Mouse (Mus musculus) brain, embryonic 18.5 days (tissue): ENCODE results near the gene Slc4a5.

Source experiments
- DNase-seq: peaks from one replicate; pipeline ENCODE4 v3.0.0-alpha.2; 2012; ENCODE audit warnings: low read depth, low spot score

Slc4a5 gene

DNA sequence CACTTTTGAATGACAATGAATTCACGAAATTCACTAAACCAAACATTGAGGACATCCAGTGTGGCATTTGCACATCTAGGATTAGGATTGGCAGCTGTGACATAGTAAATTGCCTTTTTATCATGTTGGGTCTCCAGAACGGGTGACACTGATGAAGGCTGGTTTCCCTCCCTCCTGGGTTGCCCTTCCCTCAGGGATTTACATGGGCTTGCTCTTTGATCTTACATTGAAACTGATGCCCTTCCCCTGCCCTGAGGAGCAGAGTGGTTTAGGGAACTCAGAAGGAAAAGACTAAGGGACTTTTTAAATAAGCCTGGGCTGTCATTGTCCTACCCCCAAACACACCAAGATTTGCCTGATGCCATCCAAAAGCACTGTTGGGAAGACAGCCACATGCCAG lies 11.9 kb downstream of the Slc4a5 start:
- DNase-seq, result no peak

DNA sequence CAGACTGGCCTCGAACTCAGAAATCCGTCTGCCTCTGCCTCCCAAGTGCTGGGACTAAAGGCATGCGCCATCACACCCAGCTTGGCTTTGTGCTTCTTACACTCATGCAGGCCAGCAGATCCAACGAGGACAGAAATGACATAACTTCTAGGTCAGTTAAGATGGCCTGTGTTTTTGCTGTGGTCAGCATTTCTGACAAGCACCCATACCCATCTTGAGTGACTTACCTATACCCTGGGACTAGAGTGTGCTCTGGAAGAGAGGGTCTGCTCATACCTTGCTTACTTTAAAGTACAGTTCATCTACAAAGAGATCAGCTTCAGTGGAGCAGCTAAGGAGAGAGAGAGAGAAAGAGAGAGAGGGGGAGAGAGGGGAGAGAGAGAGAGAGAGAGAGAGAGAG lies 13.7 kb downstream of the Slc4a5 start:
- no peak for DNase-seq

DNA sequence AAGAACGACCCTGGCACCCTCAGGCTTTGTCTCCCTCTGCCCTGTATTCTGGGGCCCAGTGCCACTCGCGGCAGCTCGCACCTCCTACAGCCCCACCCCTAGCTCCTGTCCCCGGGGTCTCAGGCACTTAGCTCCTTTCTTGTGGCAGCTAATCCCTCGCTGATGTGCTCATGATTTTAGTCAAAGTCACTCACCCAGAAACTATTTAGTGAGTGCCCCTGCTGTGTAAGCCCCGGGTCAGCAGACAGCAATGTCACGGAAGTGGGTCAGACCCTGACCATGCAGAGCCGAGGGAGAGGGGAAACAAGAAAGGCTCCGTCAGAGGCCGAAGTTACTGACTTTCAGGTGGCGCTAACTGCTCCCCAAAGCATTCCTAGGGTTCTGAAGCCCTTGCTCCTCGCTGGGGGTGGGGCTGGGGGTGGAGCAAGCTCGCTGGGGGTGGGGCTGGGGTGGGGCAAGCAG lies 14.7 kb downstream of the Slc4a5 start:
- no peak for DNase-seq

DNA sequence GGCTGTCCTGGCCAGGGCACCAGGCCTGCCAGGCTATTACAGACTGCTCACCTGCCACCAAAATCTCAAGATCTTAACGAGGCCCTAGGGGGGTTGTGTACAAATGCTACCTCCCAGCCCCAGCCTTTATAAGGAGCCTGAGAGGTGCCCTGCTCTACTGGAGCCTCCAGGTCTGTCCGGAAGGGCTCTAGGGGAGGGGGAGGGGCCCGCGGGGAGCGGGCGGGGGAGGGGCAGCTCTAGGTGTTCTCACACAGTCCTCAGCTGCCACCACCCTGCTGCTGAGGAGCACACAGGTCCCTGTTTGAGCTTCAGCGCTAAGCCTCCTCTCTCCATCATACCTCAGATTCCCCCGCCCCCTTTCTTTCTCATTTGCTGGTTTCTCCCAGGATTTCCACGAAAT lies 17.5 kb downstream of the Slc4a5 start:
- no peak for DNase-seq

DNA sequence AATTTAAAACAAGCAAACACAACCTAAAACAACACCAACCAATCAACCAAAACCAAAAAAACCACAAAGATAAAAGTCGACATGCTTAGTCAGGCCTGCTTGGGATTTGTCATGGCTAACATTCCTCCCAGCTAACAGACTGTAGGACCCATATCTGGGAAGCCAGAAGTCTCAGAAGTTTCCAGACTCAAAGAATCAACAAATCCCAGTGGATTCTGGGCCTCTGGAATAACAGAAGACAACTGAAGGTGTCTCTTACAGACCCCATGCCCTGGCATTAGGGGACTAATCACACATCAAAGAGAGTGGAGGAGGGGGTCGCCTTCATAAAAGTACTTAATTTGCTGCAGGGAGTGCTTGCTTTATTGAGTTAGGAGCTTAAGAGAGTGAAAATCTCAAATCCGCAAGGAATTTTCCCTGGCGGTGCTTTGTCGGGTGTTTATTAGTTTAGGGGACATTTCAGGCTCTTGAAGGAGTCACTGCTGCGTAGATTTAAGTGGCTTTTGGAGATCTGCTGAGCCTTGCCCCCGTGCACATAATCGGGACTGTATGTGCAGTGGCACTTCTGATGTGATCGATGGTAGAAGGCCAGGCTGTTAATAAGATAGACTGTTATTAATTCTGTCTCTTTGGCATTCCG lies 24.9 kb downstream of the Slc4a5 start:
- no peak for DNase-seq

DNA sequence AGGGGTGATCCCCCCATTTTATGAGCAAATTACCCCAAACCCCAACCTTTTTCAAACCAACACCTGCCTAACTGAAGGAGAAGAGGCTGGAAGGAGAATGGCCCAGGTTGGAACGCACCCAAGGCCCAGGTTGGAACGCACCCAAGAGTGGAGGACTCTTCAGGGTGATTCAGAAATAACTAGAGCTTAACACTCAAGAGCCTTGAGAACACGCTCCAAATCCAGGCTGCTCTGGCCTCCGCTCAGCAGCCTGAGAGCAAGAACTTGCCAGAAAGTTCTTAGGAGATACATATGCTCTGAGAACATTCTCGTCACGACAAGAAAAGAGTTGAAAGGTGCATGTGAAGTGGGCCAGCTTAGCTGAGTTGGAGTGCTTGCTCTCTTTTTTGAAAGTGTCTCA lies 25.5 kb downstream of the Slc4a5 start:
- no peak for DNase-seq

DNA sequence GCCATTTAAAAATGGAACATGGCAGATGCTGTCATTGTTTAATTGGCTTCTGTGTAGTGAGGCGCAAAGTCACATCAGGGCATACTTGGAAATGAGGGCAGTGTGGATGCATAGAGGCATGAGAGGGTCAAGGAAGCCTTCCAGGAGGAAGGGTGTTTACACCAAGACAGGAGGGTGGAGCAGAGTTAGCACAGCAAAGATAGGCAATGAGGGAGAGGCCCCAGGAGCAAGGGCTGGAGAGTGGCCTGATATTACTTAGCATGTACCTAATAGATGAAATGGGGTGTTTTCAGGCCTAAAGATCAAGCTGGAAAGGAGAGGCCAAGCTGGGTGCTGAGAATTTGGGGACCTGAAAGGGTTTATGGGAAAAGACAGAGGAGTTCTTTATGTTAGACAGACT lies 26.4 kb downstream of the Slc4a5 start:
- DNase-seq, result no peak

DNA sequence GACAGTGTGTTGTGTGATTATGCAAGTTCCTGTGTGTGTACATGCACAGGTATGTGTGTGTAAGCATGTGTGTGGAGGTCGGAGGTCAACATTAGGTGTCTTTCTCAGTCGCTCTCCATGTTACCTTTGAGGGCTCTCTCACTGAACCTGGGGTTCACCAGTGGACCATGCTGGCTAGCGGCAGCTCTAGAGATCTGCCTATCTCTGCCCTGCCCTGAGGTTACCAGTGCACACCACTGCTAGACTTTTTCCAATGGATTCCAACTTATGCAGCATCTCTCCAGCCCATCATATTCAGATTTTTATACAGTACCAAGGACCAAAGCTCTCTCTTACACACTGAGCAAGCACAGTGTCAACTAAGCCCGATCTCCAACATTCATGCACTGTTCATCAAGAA lies 27.1 kb downstream of the Slc4a5 start:
- DNase-seq, result no peak

DNA sequence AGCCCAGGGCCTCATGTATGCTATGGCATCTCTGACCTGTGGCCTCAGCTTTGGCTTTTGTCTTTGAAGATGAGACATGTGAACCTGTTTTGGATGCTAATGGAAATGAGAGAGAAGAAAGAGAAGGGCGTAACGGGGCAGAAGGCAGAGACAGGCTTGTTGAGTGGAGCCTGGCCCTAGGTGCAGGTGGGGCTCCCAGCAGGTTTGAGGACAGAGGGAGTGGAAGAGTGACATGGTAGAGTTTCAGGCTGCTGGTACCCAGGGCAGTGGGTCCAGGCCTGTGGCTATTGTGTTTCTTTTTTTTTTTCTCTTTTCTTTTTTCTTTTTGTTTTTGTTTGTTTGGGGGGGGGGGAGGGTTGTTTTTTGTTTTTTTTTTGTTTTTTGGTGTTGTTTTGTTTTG lies 27.5 kb downstream of the Slc4a5 start:
- DNase-seq, result no peak

DNA sequence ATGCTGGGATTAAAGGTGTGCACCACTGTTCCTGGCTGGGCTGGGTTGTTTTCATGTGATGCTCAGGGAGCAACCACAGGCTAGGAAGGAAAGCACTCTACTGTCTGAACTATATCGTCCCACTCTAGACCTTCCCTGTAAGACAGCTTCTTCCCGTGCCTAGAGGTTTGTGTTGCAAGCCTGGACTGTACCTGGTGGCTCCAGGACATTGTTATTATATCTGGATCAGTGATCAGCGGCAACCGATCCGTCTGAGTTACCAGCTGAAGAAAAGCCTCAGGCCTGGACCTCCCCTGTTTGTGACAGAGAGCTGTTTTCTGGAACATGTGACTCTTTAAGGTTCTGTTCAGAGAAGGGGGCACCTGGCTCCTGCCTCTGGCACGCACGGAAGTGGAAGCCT lies 34.6 kb downstream of the Slc4a5 start:
- DNase-seq, result no peak

DNA sequence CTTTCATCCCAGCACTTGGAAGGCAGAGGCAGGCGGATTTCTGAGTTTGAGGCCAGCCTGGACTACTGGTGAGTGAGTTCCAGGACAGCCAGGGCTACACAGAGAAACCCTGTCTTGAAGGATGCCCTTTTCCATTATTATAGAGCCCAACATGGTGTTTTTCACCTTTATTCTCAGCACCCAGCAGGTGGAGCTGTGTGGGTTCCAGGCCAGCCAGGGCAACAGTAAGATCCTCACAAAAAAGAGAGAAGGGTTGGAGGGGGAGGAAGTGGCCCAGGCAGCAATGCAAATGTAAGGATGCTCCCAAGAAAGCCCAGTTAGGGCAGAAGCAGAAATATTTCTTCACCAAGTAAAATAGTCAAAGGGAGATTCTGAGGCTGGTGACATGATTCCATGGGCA lies 44.9 kb downstream of the Slc4a5 start:
- no peak for DNase-seq

DNA sequence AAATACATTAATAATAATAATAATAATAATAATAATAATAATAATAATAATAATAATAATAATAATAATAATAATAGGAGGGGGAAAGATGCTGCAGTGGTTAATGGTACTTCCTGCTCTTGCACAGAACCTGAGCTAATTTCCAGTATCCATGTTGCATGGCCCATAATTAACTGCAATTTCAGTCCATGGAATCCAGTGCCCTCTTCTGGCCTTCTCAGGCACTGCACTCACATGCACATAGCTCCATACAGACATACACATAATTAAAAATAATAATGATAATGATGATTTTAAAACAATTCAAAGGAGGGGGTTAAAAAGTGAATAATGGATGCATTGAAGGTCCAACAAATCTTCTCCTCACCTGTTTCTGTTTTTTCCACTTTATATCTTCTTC lies 45.6 kb downstream of the Slc4a5 start:
- no peak for DNase-seq

DNA sequence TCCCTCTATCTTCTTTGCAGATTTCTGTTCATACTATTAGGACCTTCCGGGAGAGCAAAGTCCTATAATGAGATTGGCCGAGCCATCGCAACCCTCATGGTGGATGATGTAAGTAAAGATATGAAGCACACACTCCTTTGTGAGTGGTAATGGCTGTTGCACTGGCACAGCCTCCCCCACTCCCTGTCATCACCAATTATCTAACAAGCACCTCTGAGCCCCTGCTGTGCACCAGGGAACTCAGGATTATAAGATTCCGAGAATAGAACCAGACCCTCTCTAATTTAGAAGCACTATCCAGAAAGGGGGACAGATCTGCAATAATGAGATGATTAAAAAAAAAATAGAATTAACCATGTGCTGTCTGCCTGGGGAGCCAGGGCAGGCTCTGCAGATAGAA lies 46.0 kb downstream of the Slc4a5 start:
- DNase-seq, result no peak

DNA sequence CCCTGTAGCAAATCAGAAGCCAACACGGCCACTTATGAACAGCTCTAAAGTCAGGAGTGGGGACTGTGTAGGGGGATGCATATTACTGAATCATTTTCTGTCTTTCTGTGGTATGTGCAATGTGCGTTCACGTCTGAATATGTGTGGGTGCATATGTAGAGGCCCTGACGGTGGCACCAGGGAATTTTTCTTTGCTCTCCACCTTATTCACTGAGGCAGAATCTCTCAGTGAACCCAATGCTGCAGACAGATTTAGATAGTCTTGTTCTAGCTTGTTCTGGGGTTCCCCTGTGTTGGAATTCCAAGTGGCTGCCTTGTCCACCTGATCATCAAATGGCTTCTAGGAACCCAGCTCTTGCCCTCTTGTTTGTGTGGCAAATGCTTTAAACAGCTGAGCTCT lies 48.0 kb downstream of the Slc4a5 start:
- no peak for DNase-seq

DNA sequence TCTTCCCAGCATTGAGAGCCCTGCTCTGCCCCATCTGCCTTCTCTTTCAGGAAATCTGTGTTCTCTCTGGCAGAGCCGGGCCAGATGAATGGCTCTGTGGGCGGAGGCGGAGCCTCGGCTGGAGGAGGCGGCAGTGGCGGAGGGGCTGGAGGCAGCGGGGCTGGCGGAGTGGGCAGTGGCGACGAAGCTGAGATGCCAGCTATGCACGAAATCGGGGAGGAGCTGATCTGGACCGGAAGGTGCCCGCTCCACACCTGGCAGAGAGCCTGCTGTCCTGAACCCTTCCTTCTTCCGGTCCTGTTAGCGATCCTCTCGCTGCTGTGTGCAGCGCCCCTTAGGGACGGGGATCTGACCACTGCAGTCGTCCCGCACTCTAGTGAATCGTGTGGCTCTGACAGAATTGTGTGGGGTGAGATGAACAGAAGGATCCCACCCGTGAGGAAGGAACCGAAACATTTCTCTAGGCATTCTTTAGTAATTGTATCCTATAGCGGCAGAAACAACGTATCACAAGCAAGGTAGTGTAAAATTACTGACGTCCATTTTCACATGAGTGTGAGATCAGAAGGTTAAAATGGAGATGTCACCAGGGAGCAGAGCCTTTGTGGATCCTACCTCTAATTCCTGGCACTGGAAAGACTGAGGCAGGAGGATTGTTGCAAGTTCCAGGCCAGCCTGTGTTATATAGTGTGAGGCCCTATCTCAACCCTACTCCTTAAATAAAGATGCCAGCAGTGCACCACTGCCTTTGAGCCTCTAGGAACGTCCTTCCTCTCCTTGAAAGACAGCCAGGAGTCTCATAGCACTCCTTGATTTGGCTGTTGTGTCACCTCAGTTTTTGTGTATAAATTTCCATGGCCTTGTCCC lies 48.7 kb downstream of the Slc4a5 start:
- DNase-seq, result peak; percentile 80

DNA sequence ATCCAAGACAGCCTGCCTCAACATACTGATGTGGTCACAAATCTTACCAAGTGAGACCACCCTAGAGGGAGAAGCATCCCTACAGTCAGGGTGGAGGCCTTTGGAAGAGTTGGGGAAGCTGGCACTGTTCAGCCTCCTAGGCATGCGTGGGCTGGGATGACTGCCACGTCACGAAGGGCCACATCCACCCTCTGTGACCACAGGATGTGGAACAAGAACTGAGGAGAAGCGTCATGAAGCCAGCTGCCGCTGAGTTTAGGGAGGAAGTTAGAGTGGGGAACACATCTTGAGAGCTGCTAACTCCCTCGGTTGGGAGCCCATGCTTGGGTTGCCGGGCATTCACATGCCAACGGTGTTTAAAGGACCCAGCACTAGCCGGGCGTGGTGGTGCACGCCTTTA lies 54.1 kb downstream of the Slc4a5 start:
- no peak for DNase-seq

DNA sequence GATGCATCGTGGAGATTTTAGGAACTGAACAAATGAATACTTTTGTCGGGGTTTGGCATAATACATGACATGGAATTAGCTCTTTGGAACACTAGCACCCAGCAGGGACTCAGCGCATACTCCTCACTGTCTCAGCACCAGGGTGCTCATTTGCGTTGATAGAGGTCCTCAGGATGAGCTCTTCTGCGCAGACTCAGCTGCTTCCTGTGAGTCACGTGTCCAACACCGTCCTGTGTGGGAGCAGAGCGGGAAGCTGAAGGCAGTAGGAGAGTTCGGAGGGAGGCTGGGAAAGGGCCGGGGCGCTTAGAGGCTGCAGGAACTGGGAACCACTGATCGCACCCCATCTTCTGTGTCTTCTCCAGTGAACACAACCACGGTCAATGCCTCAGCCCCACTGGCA lies 57.5 kb downstream of the Slc4a5 start:
- no peak for DNase-seq

DNA sequence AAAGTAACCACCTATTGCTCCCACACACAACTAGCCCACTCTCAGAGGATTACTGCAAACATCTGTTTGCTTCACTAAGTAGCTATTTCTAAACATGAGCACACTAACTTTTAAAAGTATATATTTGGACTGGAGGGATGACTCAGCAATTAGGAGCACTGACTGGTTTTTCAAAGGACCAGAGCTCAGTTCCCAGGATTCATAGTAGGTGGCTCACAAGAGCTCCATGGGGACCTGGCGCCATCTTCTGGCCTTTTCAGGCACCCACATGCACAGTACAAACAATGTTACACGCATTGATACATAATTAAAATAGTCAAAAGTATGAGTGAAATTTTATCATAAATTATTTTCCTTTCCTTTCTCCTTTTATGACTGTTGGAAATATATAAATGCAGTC lies 59.3 kb downstream of the Slc4a5 start:
- DNase-seq, result no peak

DNA sequence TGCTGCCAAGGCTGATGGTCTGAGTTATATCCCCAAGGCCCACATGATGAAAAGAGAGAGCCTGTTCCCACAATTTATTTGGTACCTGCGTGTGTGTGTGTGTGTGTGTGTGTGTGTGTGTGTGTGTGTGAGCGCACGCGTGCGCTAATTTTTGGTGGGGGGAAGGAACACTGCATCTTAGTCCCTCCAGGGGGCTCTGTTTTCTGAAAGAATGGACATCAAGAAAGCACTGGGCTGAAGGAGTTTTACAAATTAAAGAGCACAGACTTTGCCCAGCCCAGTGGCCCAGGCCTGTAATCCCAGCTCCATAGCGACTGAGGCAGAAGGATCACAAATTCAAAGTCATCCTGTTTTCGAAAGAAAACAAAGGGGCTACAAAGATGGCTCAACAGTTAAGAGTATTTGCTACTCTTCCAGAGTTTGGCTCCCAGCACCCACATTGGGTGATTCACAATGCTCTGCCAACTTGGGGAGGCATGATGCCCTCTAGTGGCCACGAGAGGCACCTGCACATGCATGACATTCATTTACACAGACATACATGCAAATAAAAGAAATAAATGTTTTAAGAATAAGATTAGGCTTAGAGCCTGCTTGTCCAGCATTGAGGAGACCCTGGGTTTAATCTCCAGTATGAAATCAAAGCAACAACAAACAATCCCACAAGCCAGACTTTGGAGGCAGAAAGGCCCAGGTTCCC lies 60.8 kb downstream of the Slc4a5 start:
- no peak for DNase-seq

DNA sequence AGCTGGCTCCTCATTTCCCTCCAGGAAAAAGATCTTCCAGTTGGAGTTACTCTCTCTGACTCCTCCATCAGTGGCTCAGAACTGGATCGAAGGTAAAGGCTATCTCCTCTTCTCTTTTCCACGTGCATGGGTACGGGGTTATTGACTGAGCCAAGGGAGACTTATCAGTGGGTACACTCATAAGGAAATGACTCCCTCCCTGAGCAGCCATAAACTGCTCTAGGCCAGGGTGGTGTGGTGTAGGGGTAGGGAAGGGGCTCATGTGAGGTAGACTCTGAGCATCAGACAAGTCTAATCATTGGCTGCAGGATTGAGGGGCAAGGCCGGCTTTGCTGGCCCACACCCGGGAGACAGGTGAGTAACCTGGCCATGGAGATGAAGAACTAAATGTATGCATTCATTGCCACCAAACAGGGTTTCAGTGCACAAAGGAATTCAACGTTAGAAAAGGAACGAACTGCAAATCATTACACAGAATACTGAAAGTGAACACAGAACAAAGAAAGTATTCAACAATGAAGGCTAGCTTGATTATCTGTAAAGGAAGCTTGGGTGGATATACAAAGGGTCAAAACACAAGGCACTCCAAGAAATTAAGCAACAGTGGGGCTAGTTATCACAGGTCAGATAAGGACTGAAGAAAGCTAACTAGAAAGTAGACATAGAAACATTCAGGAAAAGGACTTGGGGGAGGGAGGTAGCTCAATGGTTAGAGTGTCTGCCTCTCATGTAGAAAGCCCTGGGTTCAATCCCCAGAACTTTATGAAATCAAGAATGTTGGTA lies 81.0 kb downstream of the Slc4a5 start:
- DNase-seq, result no peak

DNA sequence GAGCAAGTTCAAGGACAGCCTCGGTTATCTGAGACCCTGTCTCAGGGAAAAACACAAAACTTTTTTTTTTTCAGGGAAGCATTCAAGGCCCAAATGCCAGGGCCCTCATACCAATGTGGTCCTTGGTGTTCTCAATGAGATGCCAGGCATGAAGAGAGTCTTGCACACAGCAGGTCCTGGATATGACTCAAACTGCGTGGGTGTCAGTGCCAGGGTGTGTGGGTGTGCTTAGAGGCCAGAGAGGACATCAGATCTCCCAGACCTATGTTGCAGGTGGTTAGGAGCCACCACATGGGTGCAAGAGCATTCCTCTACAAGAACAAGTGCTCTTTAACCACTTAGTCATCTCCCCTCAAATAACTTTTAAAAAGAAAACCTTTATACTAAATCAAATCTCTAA lies 81.7 kb downstream of the Slc4a5 start:
- DNase-seq, result no peak

DNA sequence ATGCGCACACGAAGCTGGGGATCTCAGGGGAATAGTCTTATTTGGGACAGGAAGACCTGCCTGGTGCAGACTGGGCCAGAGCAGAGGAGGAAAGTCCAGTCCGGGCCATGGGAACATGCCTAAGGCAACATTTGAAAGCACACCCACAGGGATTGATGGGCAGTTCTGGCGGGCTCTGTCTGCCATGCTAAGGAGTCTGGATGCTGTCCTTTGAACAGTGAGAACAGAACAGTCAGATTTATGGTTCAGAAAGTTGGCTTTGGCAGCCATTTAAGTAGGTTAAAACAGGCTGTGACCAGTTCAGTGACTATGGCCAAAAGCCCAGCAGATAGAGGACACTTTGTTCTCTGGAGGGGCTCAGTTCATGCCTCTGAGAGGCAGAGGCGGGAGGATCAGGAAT lies 82.6 kb downstream of the Slc4a5 start:
- DNase-seq, result no peak
